Mouse (Mus musculus): ENCODE results near the gene Tnrc6c.

GRCm38 (mm10) chr11:117663036-117663809 is 9.1 kb downstream of the Tnrc6c start:
- TF ChIP-seq GATA1 (IDR thresholded peaks at IDR 0.05; ENCODE audit: borderline replicate concordance, low read length) (no peak), FLI1 (IDR thresholded peaks at IDR 0.05; ENCODE audit: low read length) (no peak)
